Mouse (Mus musculus) CD4-positive, CD25-positive, alpha-beta regulatory T cell, adult 2 months (primary cell): ENCODE measurements around the gene Raf1.

Source experiments
- DNase-seq: peaks from one replicate; pipeline ENCODE4 v3.0.0-alpha.2; 2012; ENCODE audit warnings: low read depth, low spot score

Gene Raf1

GRCm38 (mm10) chr6:115676452-115677128, at the start of gene Raf1:
TSS of gene Raf1 (minus strand) at chr6:115676635.
- DNase-seq: peak; percentile 99

GRCm38 (mm10) chr6:115722246-115722645, 45.8 kb upstream of the Raf1 start:
- DNase-seq: no peak

- DNase-seq: peak; percentile 81
Observed at GRCm38 (mm10) chr6:115717715-115718558, 41.5 kb upstream of the Raf1 start.

DNA sequence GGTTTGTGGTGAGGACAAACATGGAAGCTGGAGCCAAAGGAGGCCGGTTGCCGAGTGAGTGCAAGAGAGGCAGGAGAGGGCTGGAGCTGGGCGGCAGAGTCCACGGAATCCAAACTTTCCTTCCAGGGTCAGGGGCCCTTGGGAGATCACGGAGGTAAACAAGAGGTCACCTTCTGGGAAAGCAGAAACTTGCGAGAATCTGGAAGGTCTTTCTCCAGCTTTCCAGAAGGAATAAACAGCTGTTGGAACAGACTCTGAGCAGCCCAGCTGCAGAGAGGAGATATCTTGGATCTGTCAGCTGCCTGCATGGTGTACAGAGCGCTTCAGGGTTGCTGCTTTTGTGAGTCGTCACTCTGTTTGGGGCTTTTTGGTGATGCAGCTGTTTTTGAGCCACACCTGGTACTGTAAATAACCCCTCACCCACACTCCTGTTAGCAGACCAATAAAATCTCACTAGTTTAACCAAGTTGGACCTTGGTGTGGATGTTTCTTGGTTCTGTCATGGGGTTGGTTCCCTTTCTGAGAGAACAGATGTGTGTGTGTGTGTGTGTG, 40.7 kb upstream of the Raf1 start:
- peak; percentile 57 for DNase-seq

- no peak for DNase-seq
Observed at GRCm38 (mm10) chr6:115711261-115711660, 34.8 kb upstream of the Raf1 start.

GRCm38 (mm10) chr6:115702901-115703300, 26.5 kb upstream of the Raf1 start:
- no peak for DNase-seq

DNA sequence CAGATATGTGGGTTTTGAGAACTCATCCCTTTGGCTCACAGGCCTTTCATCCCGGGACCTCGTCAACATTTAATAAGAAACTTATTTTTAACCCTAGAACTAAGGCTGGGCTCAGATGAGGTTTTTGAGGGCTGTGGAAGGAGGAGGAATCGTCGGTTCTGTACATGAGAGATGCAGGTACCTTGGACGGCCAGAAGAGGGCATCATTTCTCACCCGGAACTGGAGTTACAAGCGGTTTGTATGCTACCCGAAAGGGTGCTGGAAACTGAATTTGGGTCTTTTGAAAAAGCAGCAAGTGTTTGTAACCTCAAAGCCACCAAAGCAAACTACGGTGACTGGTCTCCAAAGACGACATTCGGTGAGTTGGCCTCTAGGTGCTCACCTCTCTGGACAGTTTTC, 24.9 kb upstream of the Raf1 start:
- peak; percentile 47 for DNase-seq

- DNase-seq: no peak
Observed at GRCm38 (mm10) chr6:115700778-115701177, 24.3 kb upstream of the Raf1 start.

DNA sequence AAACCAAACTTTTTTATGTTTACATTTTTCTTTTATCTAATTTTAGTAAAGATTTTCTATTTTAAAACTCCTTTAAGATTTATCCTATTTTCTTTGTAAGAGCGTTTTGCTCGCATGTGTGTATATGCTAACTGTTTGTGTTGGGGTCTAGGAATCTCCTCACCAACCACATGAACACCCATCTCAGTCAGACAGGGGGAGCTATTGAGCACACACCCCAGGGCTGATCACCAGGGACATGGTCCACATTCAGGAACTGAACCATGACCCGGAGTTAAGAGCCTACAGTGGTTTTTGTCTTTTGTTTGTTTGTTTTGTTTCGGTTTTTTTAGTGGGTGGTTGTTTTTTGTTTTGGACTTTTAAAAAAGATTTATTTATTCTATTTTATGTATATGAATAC, 22.3 kb upstream of the Raf1 start:
- peak; percentile 78 for DNase-seq

DNA sequence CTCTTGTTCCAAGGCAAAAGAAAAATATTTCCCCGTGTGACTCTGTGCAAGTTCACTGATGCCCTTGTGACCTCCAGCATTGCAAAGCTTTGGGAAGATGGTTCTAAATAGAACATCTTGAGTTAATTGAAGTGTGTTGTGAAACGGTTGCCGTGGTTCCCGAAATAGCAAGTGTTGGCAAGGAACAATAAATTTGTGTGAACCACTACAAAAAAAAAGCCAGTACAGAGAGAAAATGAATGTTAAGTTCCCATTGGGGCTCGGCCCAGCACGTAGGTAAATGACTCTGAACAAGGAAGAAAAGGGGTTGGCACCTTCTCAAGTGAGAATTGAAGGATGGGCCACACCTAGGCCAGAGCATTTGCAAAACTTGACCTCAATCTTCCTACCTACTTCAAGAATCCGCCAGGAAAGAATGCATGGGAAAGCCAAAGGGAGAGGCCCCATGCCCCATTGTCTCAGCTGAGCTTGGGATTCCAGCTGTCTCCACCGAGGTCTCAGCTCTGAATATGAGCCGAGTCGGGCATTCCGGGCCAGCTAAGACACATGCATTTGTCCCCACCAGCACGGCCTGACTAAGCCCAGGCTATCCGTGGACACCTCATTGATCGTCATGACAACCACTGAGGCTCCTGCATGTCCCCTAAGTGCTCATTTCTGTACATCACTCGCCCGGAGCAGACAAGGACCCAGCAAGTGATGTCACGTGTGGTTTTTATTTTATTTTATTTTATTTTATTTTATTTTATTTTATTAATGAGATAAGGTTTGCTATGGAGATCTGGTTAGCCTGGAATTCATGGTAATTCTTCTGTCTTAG, 21.5 kb upstream of the Raf1 start:
- peak; percentile 43 for DNase-seq

DNA sequence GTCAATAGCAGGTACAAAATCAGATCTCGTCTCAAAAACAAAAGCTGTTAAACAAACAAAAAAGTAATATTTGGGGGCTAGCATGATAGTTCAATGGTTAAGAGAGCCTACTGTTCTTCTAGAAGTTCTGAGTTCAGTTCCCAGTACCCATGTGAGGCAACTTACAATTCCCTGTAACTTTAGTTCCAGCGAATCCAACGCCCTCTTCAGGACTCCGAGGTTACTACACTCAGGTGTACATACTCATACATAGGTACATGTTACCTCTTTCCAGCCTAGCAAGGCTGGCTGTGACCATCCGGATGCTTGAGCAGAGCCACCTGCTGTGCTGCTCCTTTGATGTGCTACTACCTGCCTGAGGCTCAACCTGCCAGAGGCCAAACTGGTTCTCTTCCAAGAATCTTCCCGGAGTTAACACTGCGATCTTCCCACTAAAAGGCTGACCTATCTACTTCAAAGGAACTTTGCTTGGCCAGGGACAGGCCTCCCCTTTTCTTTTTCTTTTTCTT, 20.3 kb upstream of the Raf1 start:
- DNase-seq: peak; percentile 24

DNA sequence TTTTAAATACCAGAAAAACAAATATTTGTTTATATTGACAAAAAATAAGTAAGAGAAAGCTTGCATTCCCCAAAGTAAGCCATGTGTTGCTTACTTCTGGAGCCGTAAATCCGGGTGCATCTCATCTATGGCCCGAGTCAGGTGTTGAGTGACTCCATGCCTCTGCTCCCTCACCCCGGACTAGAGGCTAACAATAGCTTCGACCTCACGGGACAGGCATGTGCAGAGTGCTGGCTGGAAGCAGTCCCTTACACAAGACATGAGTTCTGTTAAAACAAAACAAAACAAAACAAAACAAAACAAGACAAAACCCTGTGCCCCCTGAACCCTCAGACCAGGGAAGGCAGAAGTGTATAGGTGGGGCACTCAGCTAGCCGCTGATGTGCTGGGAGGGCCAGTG, 18.7 kb upstream of the Raf1 start:
- no peak for DNase-seq

DNA sequence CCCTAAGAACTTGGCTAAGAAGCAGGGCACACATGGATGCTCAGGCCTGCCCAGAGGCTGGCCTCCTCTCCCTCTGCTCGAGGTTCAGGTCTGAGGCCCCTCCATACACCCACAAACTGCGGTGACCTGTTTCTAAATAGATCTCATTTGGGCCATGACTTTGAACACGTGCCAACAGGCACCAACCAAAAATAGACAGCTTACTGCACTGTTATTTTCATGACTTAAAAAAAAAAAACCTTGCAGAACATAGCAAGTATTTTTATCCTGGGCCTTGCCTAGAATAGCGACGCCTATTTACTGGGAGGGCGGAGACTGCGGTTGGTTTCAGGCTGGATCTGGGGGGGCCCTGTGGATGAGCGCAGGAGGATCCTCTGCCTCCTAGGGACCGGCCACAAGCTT, 18.0 kb upstream of the Raf1 start:
- DNase-seq: no peak

- DNase-seq: peak; percentile 53
Observed at GRCm38 (mm10) chr6:115692963-115693730, 16.7 kb upstream of the Raf1 start.

- no peak for DNase-seq
Observed at GRCm38 (mm10) chr6:115692163-115692950, 15.9 kb upstream of the Raf1 start.

GRCm38 (mm10) chr6:115690105-115690504, 13.7 kb upstream of the Raf1 start:
- DNase-seq: no peak

DNA sequence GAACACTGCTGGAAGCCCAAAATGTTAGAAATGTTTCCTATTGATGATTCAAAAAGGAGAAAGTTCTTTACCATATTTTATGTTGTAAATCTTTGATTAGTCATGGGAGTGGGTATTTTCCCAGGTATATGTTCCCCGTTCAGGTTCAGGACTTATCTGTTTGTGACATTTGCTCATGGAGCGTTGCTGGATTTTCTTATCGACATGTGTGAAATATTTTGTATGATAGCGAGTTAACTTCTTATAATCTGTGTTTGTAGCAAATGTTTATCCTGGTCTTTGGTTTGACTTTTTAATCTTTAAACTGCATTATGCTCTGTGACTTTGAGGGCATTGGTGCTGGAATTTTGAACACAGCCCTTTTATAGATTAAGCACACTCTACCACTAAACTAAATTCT, 12.2 kb upstream of the Raf1 start:
- DNase-seq: no peak

DNA sequence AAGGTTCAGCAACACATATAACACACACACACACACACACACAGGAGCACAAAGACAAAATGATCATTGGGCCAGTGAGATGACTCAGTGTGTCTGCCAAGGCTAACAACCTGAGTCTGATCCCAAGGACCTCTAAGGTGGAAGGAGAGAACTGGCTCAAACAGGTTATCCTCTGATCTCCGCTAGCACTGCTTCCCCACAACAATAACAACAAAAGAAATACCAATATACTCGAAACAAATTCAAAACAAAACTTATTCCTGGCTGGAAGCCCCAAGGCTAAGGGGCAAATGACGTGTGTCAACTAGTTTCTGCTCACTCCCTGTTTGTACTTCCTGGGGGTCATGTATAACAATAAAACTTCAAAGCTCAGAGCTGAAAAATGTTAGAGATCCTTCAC, 11.3 kb upstream of the Raf1 start:
- DNase-seq: no peak

- DNase-seq: peak; percentile 37
Observed at GRCm38 (mm10) chr6:115684851-115685646, 8.6 kb upstream of the Raf1 start.
